Mouse (Mus musculus) layer of hippocampus, postnatal 14 days (tissue): Measurements from ENCODE around the gene Mthfd1l. TPM values are rescaled to one million over a fixed set of nuclear protein-coding genes. Genes with fewer than 3 reads are reported as not detected.

ENCODE experiments used
- DNase-seq, 2 experiments: peaks; one replicate each; pipeline ENCODE4 v3.0.0; 2021 to 2022; ENCODE audit warnings: low spot score in 2 of 2, mixed read lengths in 1 of 2
- total RNA-seq, 2 experiments: library from RNA; stranded (reverse); gene quantifications; 2 replicates each; pipeline ENCODE4 v1.2.3; 2021

Gene Mthfd1l
- total RNA-seq, 2 experiments from 2014 or later, result 11.8 to 12.1 TPM

DNA sequence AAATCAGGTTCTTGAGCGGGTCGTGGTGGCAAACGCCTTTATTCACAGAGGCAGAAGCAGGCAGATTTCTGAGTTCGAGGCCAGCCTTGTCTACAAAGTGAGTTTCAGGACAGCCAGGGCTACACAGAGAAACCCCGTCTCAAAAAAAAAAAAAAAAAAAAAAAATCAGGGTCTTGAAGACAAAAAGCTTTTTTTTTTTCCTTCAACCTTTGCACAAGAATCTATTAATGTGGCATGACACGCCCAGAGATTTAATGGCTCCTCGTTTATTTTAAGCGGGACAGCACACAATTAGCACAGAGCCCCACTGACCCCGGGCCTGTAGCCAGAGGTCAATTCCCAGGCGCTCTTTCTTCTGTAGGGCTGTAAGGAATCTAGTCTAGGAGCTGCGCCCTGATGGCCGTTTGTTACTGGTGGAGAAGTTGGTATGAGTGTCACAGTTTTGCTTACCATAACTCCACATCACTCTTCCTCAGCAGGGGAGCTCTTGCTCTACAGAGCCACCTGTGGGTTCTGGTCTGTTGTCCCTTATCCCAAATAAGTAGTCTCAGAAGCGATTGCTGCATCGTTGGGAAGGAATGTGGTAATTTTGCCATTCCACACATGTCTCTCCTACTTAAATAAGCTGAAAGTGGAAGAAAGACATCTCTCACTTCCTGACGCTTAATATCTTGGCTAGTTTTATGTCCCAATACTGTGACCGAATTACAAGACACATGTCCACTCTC is 172.3 kb downstream of the Mthfd1l start:
- no peak for DNase-seq

GRCm38 (mm10) chr10:4146947-4147346 is 174.0 kb downstream of the Mthfd1l start:
- DNase-seq, result no peak

DNA sequence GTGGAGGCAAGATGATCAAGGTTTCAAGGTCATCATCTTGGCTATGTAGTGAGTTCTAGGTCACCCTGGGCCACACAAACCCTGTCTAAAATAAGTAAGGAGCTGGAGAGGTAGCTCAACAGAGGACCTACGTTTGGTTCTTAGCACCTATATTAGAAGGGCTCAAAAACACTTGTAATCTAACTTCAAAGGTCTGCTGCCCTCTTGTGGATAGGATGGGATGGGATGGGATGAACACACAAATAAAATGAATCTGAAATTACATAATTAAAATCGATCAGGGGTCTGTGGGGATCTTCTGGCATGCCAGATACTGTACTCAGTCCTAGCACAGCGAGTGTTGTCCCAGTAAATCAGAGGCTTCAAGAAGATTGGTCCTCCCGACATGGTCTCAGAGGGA is 178.2 kb downstream of the Mthfd1l start:
- DNase-seq, result no peak

- DNase-seq, result no peak
These were observed 179.2 kb downstream of the Mthfd1l start for GRCm38 (mm10) chr10:4151862-4152776.

DNA sequence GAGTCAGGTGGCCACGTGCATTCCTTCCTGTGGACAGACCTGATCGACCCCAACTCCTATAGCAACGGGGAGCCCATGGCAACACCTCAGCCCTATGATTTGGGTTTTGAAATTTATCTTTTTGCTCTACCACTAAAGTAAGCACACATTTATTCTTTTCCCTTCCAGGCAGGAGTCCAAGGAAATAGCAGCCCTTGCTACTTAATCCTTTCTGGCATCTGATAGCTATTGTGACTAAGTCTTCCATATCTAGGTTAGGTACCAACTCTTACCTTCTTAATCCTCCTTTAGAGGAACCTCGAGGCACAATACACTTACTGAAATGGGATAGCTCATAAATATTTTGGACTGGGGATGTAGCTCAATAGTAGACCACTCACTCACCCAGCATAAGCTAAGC is 180.1 kb downstream of the Mthfd1l start:
- DNase-seq, result no peak

- no peak for DNase-seq
These were observed 181.1 kb downstream of the Mthfd1l start for GRCm38 (mm10) chr10:4154035-4154434.

GRCm38 (mm10) chr10:4155521-4155920 is 182.6 kb downstream of the Mthfd1l start:
- no peak for DNase-seq

DNA sequence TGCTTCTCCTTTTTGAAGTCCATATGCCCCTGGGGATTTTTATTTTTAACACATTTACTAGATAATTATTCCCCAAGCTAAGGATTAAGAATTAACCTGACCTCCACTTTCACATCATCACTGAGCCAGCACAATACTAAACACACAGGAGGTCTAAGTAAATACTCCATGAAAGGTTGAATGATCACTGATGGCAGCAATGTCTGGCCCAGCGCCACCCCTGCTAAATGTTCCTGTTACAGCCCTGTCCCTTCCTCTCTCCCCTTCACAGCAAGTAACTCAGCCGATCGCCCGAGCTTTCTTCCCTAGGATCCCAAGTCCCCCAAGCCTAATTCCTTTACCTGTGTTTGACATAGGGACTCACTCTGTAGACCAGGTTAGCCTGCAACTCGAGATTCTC is 185.6 kb downstream of the Mthfd1l start:
- DNase-seq, result no peak

GRCm38 (mm10) chr10:4159541-4160090 is 186.7 kb downstream of the Mthfd1l start:
- no peak for DNase-seq

DNA sequence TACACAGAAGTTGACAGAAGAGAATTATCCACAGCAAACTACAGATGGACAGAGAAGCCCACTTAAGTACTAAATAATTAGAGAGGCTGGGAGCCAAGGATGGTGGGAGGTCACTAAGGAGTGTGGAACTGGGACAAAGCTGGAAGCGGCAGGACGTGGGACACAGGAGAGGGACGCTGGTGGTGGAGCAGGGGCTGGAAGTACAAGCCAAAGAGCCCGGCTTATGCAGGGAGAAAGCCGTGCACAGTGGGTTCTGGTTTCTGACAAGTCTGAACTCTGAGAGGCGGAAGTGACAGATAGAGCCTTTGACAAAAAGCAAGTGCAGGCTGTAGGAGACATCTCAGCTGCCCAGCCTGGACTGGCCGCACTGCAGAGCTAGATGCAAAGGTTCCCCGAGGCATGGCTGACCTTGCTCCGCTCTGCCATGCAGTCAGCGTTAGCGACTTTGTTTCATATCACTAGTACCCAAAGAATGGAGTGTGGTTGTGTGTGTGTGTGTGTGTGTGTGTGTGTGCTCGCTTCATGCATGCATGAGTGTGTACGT is 187.4 kb downstream of the Mthfd1l start:
- DNase-seq, result no peak

GRCm38 (mm10) chr10:4162049-4162448 is 189.1 kb downstream of the Mthfd1l start:
- no peak for DNase-seq

DNA sequence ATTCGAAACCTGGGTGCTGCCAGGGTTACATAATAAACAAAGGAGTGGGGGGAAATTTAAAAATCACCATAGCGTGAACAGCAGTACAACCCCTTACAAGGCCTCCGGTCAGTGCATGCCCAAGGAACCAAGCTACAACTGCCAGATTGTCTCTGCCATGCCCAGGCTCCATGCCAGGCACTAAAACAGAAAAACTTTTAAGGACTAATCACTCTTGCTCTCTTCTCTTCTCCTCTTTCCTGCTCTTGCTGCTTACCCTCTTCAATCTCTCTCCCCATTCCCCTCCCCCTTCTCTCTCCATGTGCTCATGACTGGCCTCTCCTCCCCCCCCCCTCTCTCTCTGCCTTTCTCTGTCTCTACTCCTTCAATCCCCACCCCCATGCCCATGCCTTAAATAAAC is 190.1 kb downstream of the Mthfd1l start:
- DNase-seq, result no peak

DNA sequence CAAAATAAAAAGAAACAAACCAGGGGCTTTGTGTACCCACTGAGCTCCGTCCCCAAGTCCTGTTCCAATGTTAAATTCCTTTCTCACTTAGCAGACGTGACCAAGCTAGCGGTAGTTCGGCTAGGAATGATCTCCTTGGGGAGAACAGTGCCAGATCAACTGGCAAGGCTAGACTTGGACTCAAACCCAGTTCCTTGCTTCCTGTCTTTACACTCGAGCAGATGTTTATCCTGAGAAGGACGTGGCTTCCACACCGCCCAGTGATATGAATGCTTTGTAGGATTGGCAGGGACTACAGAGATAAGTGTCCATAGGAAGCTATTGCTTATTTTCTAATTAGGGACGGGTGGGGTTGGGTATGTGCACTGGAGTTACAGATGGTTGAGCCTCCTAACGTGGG is 191.8 kb downstream of the Mthfd1l start:
- DNase-seq, result no peak

DNA sequence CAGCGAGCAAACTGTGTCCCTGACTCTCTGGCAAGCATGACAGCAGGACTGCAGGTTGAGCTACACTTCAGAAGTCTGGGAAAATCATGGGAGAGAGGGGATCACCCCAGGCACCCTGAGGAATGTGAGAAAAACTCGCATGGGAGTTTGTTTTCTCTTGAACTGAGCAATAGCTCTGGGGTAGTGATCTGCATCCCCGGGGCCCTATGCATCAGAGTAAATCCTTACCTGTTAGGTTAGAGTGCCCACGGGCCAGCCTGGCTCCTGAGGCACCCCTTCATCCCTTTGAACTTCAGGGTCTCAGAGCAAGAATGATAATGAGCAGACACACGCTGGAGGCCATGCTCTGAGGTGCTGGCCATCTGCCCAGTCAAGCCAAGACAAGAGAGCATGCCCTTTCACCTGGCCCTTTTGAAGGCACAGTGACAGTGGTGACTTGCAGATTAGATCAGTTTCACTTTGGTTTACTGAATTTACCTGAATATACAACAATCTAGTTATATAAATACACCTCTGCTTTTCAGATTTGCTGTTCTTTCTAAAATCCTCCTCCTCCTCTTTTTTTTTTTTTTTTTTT is 195.4 kb downstream of the Mthfd1l start:
- DNase-seq, result no peak

DNA sequence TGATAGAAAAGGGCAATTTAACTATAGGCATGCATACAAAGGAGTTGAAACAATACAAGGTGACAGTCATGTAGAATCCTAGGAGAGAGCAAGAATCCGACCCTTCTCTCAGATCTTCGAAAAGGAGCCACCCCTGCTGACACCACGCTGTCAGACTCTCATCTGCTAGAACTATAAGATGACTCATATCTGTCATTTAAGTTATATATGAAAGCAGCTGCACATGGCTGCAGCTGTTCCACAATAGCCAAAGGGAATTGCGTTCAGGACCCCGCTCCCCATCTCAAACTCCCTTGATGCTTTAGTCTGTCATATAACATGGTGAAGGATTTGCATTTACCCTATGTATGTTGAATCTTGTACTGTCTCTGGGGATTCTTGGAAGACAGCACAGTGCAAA is 201.3 kb downstream of the Mthfd1l start:
- DNase-seq, result no peak

- DNase-seq, result no peak
These were observed 201.8 kb downstream of the Mthfd1l start for GRCm38 (mm10) chr10:4174717-4175116.

GRCm38 (mm10) chr10:4177285-4177684 is 204.4 kb downstream of the Mthfd1l start:
- DNase-seq, result no peak

GRCm38 (mm10) chr10:4179049-4179790 is 206.3 kb downstream of the Mthfd1l start:
- DNase-seq, result no peak

DNA sequence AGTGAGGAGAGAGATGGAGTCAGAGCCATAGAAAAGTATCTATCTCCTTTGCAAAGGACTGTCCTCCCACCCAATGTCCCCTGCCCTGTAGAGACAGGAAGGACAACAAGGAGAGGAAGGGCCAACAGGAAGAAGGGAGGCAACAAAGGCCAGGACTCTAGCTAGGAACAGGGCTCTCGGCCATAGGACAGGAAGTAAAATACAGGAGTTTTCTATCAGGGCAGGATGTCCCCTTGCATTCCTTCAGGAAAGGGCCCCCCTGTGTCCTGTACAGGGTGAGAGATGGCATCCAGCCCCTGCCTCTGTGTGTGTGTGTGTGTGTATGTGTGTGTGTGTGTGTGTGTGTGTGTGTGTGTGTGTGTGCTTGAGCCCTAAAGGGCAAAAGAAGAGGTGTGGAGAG is 209.0 kb downstream of the Mthfd1l start:
- DNase-seq, result no peak

- no peak for DNase-seq
These were observed 209.5 kb downstream of the Mthfd1l start for GRCm38 (mm10) chr10:4182406-4182805.
